Mouse (Mus musculus): ENCODE measurements around the gene Rest. TPM values are rescaled to one million over a fixed set of nuclear protein-coding genes. Genes with fewer than 3 reads are reported as not detected.

Rest gene
- polyA plus RNA-seq, 1 experiment from 2014 or later, result 21.1 TPM

GRCm38 (mm10) chr5:77309924-77310772, 44.9 kb downstream of the Rest start, which contains the start of the genes Noa1 and Polr2b:
Noa1 (minus strand) TSS chr5:77310084.
Polr2b (plus strand) TSS chr5:77310147.
- no peaks in the 10 kb centered on the region for H3K27me3 ChIP-seq (replicated peaks)
- peak within 1 kb of the TSS; percentile 96 for H3K9ac ChIP-seq
- H3K4me3 ChIP-seq, result peak within 1 kb of the TSS; percentile 88
- WGBS, result under 1% methylated on average over 85 of the region's 85 CpGs
- H3K4me1 ChIP-seq, result peaks cover 28% of the 10 kb centered on the region
- peak within 1 kb of the TSS; percentile 94 for H3K27ac ChIP-seq (replicated peaks)
- ATAC-seq (ENCODE audit: extremely low read depth, insufficient number of reproducible peaks, low FRiP score, low TSS enrichment), result peak; percentile 96
- H3K4me2 ChIP-seq, result peak within 1 kb of the TSS; percentile 99
- no peaks in the 10 kb centered on the region for H3K9me3 ChIP-seq
- peaks cover 47% of the 10 kb centered on the region for H3K36me3 ChIP-seq

DNA sequence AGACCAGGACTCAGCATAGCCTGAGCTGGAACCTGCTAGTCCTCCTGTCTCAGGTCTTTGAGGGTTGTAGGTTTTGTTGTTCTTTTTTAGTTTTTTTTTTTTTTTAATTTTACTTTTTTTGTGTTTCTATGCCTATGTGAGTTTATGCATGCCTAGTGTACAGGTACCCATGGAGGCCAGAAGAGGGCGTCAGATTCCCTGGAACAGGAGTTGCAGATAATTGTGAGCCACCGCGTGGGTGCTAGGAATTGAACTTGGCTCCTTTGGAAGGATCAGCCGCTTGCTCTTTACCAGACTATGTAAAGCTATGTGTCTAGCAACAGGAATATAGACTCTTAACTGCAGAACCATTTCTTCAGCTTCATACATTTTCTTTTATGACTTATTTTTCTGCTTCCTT, 48.9 kb downstream of the Rest start:
- Histone ChIP-seq H3K36me3 (peaks cover 60% of the 10 kb centered on the region), H3K4me3 (no peak overlapping the region), H3K27me3 (replicated peaks) (no peaks in the 10 kb centered on the region), H3K4me2 (no peak overlapping the region), H3K4me1 (peaks cover 13% of the 10 kb centered on the region), H3K9ac (no peak overlapping the region), H3K9me3 (no peaks in the 10 kb centered on the region), H3K27ac (replicated peaks) (no peak overlapping the region)
- WGBS, result 93% methylated on average over 4 of the region's 4 CpGs
- no peak for ATAC-seq (ENCODE audit: extremely low read depth, insufficient number of reproducible peaks, low FRiP score, low TSS enrichment)

DNA sequence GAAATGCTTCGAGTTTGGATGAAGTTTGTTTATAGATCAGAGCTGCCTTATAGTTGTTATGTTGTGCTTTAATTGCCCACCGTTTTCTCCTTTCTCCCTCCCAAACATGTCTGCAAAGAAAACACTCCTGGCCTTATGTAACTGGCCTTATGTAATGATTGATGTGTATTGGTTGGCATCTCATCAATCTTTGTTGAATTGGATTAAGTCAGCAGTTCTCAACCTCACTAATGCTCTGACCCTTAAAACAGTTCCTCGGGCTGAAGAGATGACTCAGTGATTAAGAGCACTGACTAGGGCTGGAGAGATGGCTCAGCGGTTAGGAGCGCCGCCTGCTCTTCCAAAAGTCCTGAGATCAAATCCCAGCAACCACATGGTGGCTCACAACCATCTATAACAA, 49.7 kb downstream of the Rest start:
- peaks cover 13% of the 10 kb centered on the region for H3K4me1 ChIP-seq
- H3K4me3 ChIP-seq, result no peak overlapping the region
- no peaks in the 10 kb centered on the region for H3K9me3 ChIP-seq
- no peak overlapping the region for H3K27ac ChIP-seq (replicated peaks)
- H3K4me2 ChIP-seq, result no peak overlapping the region
- 85% methylated on average over 6 of the region's 6 CpGs for WGBS
- no peak for ATAC-seq (ENCODE audit: extremely low read depth, insufficient number of reproducible peaks, low FRiP score, low TSS enrichment)
- H3K27me3 ChIP-seq (replicated peaks), result no peaks in the 10 kb centered on the region
- H3K9ac ChIP-seq, result no peak overlapping the region
- H3K36me3 ChIP-seq, result peaks cover 66% of the 10 kb centered on the region

GRCm38 (mm10) chr5:77324936-77325335, 59.6 kb downstream of the Rest start:
- H3K9me3 ChIP-seq, result no peaks in the 10 kb centered on the region
- no peaks in the 10 kb centered on the region for H3K27me3 ChIP-seq (replicated peaks)
- H3K27ac ChIP-seq (replicated peaks), result no peak overlapping the region
- peaks cover 98% of the 10 kb centered on the region for H3K36me3 ChIP-seq
- no peak overlapping the region for H3K4me2 ChIP-seq
- ATAC-seq (ENCODE audit: extremely low read depth, insufficient number of reproducible peaks, low FRiP score, low TSS enrichment), result no peak
- H3K9ac ChIP-seq, result no peak overlapping the region
- H3K4me3 ChIP-seq, result no peak overlapping the region
- H3K4me1 ChIP-seq, result no peaks in the 10 kb centered on the region
- 66% methylated on average over 1 of the region's 1 CpGs for WGBS

GRCm38 (mm10) chr5:77330154-77330553, 64.9 kb downstream of the Rest start:
- peaks cover 92% of the 10 kb centered on the region for H3K36me3 ChIP-seq
- H3K4me1 ChIP-seq, result no peaks in the 10 kb centered on the region
- no peak overlapping the region for H3K4me3 ChIP-seq
- no peak overlapping the region for H3K9ac ChIP-seq
- no peak overlapping the region for H3K27ac ChIP-seq (replicated peaks)
- H3K9me3 ChIP-seq, result no peaks in the 10 kb centered on the region
- WGBS, result 81% methylated on average over 5 of the region's 5 CpGs
- ATAC-seq (ENCODE audit: extremely low read depth, insufficient number of reproducible peaks, low FRiP score, low TSS enrichment), result no peak
- H3K27me3 ChIP-seq (replicated peaks), result no peaks in the 10 kb centered on the region
- H3K4me2 ChIP-seq, result no peak overlapping the region

Small RNAs within 50 kb of the gene (microRNA-seq; reads per million reads assigned to microRNA genes)
- not detected for gene Mir5098

Other genes starting within 250 kb of the Rest start
- gene Thegl, start 249.5 kb upstream of the Rest start, polyA plus RNA-seq (2015; fragmentation: Nextera tagmentation; extraction: Ambion mirVana), result 0.08 and 0.11 TPM in 2 replicates
- gene Hopx, start 150.4 kb upstream of the Rest start, polyA plus RNA-seq (2015; fragmentation: Nextera tagmentation; extraction: Ambion mirVana), result 12.6 and 16.4 TPM in 2 replicates
- gene Spink2, start 54.0 kb upstream of the Rest start, polyA plus RNA-seq (2015; fragmentation: Nextera tagmentation; extraction: Ambion mirVana), result 5.7 and 5.9 TPM in 2 replicates
- gene Noa1, start 44.6 kb downstream of the Rest start, polyA plus RNA-seq (2015; fragmentation: Nextera tagmentation; extraction: Ambion mirVana), result 18.8 and 19.2 TPM in 2 replicates
- 34.6 and 37.6 TPM in 2 replicates for gene Polr2b, start 44.7 kb downstream of the Rest start, polyA plus RNA-seq (2015; fragmentation: Nextera tagmentation; extraction: Ambion mirVana)
- gene Igfbp7, start 142.6 kb downstream of the Rest start, polyA plus RNA-seq (2015; fragmentation: Nextera tagmentation; extraction: Ambion mirVana), result 30.2 and 32.4 TPM in 2 replicates